16 mouse cellular contexts compared by ENCODE assay signal in the genomic region with DNA sequence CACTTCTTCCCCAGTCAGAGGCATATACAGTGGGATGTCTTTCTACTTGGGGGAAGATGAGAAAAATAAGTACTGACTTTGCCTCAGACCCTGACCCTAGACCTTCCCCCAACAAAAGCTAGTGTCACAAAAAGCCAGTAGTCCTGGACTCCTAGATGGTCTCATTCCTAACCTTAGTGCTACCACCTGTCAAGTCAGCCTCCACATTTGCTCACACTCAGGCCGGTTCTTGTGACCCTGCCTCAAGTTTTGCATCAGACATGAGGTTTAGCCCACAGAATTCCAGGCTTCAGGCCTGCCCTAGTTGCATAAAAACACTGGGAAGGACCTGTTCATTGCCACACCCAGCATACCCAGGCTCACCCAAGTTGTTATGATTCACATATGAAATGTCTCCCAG.
DNase-seq lines count a peak whose midpoint lies in the region; TF ChIP-seq lines count a peak whose summit lies in the region.
"Had no signal": no experiment of that assay in that cellular context is flagged by ENCODE, and none has a peak within 500 bp of the region (broad histone marks: within the 10 kb centered on the region; RNA-seq: fewer than 3 reads in every experiment).

No protein-coding gene starts in this region.

- H3K36me3 ChIP-seq in myocyte (ENCODE audit: control insufficient read depth, insufficient read depth): no peaks in the 10 kb centered on the region
- H3K36me3 ChIP-seq: G1E had no signal

- TF ChIP-seq POLR2A in myocyte (IDR thresholded peaks at IDR 0.05; ENCODE audit: insufficient read length, low read depth): no peak

- no peak overlapping the region for H3ac ChIP-seq in myocyte (ENCODE audit: control insufficient read depth, insufficient read length)

- no peaks in the 10 kb centered on the region for H3K79me2 ChIP-seq in myocyte (ENCODE audit: control insufficient read depth, insufficient read depth)

- DNase-seq in lung, postnatal 10 days: no peak
- DNase-seq: adrenal gland, adult 2 months; adrenal gland, adult 8-10 months; adrenal gland, postnatal 10 days; adrenal gland, postnatal 14 days; adrenal gland, postnatal 25 days; adrenal gland, postnatal 36 days; B cell, adult 2 months; cerebellum, adult 11 months; cerebellum, adult 11-12 months; cerebellum, adult 18-20 months; cerebellum, adult 2 months had no signal

- H3K27me3 ChIP-seq in myocyte (ENCODE audit: control insufficient read depth, insufficient read depth, insufficient read length): no peaks in the 10 kb centered on the region
- H3K27me3 ChIP-seq: CH12.LX, Patski had no signal

- H3K4me2 ChIP-seq in myocyte (ENCODE audit: low read depth): no peak overlapping the region

- no peak overlapping the region for H3K4me3 ChIP-seq in myocyte

TF ChIP-seq in myocyte, 11 proteins besides CTCF, POLR2A, EP300 and RAD21:
- TF ChIP-seq MAX (IDR thresholded peaks at IDR 0.05; ENCODE audit: low read depth) (no peak), TCF12 (IDR thresholded peaks at IDR 0.05; ENCODE audit: insufficient read depth, poor library complexity, severe bottlenecking) (peak; percentile 3), POLR2AphosphoS2 (IDR thresholded peaks at IDR 0.05; ENCODE audit: insufficient read length, low read depth) (no peak), MYOG (IDR thresholded peaks at IDR 0.05; ENCODE audit: control insufficient read depth in 1 of 3, insufficient read depth in 1 of 3, insufficient read length in 2 of 3, low read depth in 2 of 3) (peak in 1 of 3 experiments; percentile 70), MYOD1 (IDR thresholded peaks at IDR 0.05; ENCODE audit: control insufficient read depth in 1 of 3, insufficient read length in 2 of 3, low read depth in 2 of 3) (peak in 1 of 3 experiments; percentile 61)
